Mouse (Mus musculus) adrenal gland, postnatal 0 days (tissue): Measurements from ENCODE around the gene Ptprr. TPM values are rescaled to one million over a fixed set of nuclear protein-coding genes. Genes with fewer than 3 reads are reported as not detected.

Source experiments
- polyA plus RNA-seq: library from polyadenylated mRNA; unstranded; fragments of >200 nt; fragmentation: Nextera tagmentation; extraction: Ambion mirVana; gene quantifications from 2 replicates; pipeline ENCODE4 v1.2.1, GENCODE M21; 2015

The Ptprr gene
- 8.3 and 11.5 TPM in 2 replicates for polyA plus RNA-seq

GRCm38 (mm10) chr10:116017845-116018479 lies at the start of gene Ptprr:
Ptprr (plus strand) TSS chr10:116018213.

GRCm38 (mm10) chr10:116113867-116114474 lies 96.0 kb downstream of the Ptprr start, which contains the start of gene 4933416C03Rik:
4933416C03Rik (minus strand) TSS chr10:116113917.

GRCm38 (mm10) chr10:116275280-116275679 lies 257.3 kb downstream of the Ptprr start, which contains the start of gene Ptprb:
Ptprb (plus strand) TSS chr10:116275523.

Other genes with a start within 250 kb of the Ptprr start
- gene Tspan8, start 201.4 kb upstream of the Ptprr start, polyA plus RNA-seq, result 10.1 and 11.5 TPM in 2 replicates
- not detected in 2 replicates for gene 4933416C03Rik, start 95.7 kb downstream of the Ptprr start, polyA plus RNA-seq